Mouse (Mus musculus): ENCODE data around the gene Slc17a5. TPM values are rescaled to one million over a fixed set of nuclear protein-coding genes. Genes with fewer than 3 reads are reported as not detected.
A peak's percentile ranks its signal among the peaks of the same experiment; 100 is the strongest.
"Not testable (repeated sequence)": the region's sequence is repeated elsewhere in the genome, so short reads cannot be mapped to it uniquely, and the experiment has no call there.

The Slc17a5 gene
- total RNA-seq, 2 experiments from 2014 or later = 6.9 to 7.2 TPM

GRCm38 (mm10) chr9:78558586-78559214 is 29.1 kb downstream of the Slc17a5 start:
- peak; percentile 25 for DNase-seq

- no peak for DNase-seq
These were observed 30.8 kb downstream of the Slc17a5 start for GRCm38 (mm10) chr9:78557041-78557440.

- peak; percentile 91 for DNase-seq
These were observed 34.9 kb downstream of the Slc17a5 start for GRCm38 (mm10) chr9:78552984-78553383.

GRCm38 (mm10) chr9:78551761-78552160 is 36.1 kb downstream of the Slc17a5 start:
- DNase-seq = no peak

- DNase-seq = no peak
These were observed 40.1 kb downstream of the Slc17a5 start for GRCm38 (mm10) chr9:78547742-78548141.

GRCm38 (mm10) chr9:78546944-78547343 is 40.9 kb downstream of the Slc17a5 start:
- DNase-seq = peak; percentile 37

- DNase-seq = no peak
These were observed 46.1 kb downstream of the Slc17a5 start for GRCm38 (mm10) chr9:78541758-78542157.

- DNase-seq = no peak
These were observed 49.4 kb downstream of the Slc17a5 start for GRCm38 (mm10) chr9:78538421-78538820.

- DNase-seq = peak; percentile 79
These were observed 50.5 kb downstream of the Slc17a5 start for GRCm38 (mm10) chr9:78537154-78537873.

- no peak for DNase-seq
These were observed 53.2 kb downstream of the Slc17a5 start for GRCm38 (mm10) chr9:78534606-78535005.

- no peak for DNase-seq
These were observed 54.4 kb downstream of the Slc17a5 start for GRCm38 (mm10) chr9:78533296-78533935.

GRCm38 (mm10) chr9:78532341-78532819 is 55.5 kb downstream of the Slc17a5 start:
- no peak for DNase-seq

GRCm38 (mm10) chr9:78531816-78532215 is 56.0 kb downstream of the Slc17a5 start:
- DNase-seq = no peak

- peak; percentile 91 for DNase-seq
These were observed 60.0 kb downstream of the Slc17a5 start for GRCm38 (mm10) chr9:78527767-78528381.

- peak; percentile 91 for DNase-seq
These were observed 60.5 kb downstream of the Slc17a5 start for GRCm38 (mm10) chr9:78527301-78527761.

- no peak for DNase-seq
These were observed 61.6 kb downstream of the Slc17a5 start for GRCm38 (mm10) chr9:78526206-78526605.

- no peak for DNase-seq
These were observed 62.2 kb downstream of the Slc17a5 start for GRCm38 (mm10) chr9:78525451-78526135.

GRCm38 (mm10) chr9:78521689-78522088 is 66.2 kb downstream of the Slc17a5 start:
- peak; percentile 39 for DNase-seq

GRCm38 (mm10) chr9:78520780-78521601 is 66.8 kb downstream of the Slc17a5 start:
- peak; percentile 68 for DNase-seq

GRCm38 (mm10) chr9:78520127-78520779 is 67.6 kb downstream of the Slc17a5 start:
- DNase-seq = peak; percentile 62

- not testable (repeated sequence) for DNase-seq
These were observed 70.6 kb downstream of the Slc17a5 start for GRCm38 (mm10) chr9:78517237-78517636.

All from heart, postnatal 4 days (tissue).